8 mouse cellular contexts compared by ENCODE assay signal in genomic region chr15:80010182-80010558, GRCm38 (mm10). TPM values are rescaled to one million over a fixed set of nuclear protein-coding genes. Genes with fewer than 3 reads are reported as not detected.
DNase-seq lines count a peak whose midpoint lies in the region; ATAC-seq lines count a peak whose summit lies in the region.

No protein-coding gene starts in this region.

- WGBS in midbrain, embryonic 14.5 days = 24% methylated on average over 7 of the region's 7 CpGs
- 42% methylated on average over 7 of the region's 7 CpGs for WGBS in midbrain, embryonic 11.5 days

- peak; percentile 55 to 66 for DNase-seq in cerebellum, postnatal 14 days
- no peak for DNase-seq in cerebellum, postnatal 36 days
- peak; percentile 22 for DNase-seq in midbrain, embryonic 14.5 days
- no peak for DNase-seq in midbrain, embryonic 11.5 days (ENCODE audit: low spot score, missing footprints)
- DNase-seq in layer of hippocampus, adult 18-20 months (ENCODE audit: low spot score in 2 of 2) = peak; percentile 68 to 78
- DNase-seq in right cerebral cortex, postnatal 36 days (ENCODE audit: low spot score in 2 of 2) = peak; percentile 75 to 79
- no peak for DNase-seq in B cell, adult 2 months
- DNase-seq in urinary bladder, postnatal 14 days (ENCODE audit: low spot score) = no peak

- H3K9ac ChIP-seq in midbrain, embryonic 14.5 days (replicated peaks; ENCODE audit: low read length) = no peak overlapping the region
- H3K9ac ChIP-seq in midbrain, embryonic 11.5 days (ENCODE audit: low read length) = no peak overlapping the region

- no peaks in the 10 kb centered on the region for H3K9me3 ChIP-seq in midbrain, embryonic 14.5 days (ENCODE audit: control insufficient read depth, low read length)
- no peaks in the 10 kb centered on the region for H3K9me3 ChIP-seq in midbrain, embryonic 11.5 days (ENCODE audit: control insufficient read depth, low read length)

- no peak overlapping the region for H3K4me2 ChIP-seq in midbrain, embryonic 14.5 days (ENCODE audit: low read length)
- no peak overlapping the region for H3K4me2 ChIP-seq in midbrain, embryonic 11.5 days

- peaks cover 20% of the 10 kb centered on the region for H3K4me1 ChIP-seq in midbrain, embryonic 14.5 days (ENCODE audit: control insufficient read depth, insufficient read depth, low read length)
- H3K4me1 ChIP-seq in midbrain, embryonic 11.5 days (ENCODE audit: control insufficient read depth, insufficient read depth, low read length) = peaks cover 24% of the 10 kb centered on the region

- ATAC-seq in midbrain, embryonic 14.5 days (ENCODE audit: low FRiP score, low TSS enrichment) = no peak
- no peak for ATAC-seq in midbrain, embryonic 11.5 days (ENCODE audit: low FRiP score)

- no peak overlapping the region for H3K27ac ChIP-seq in midbrain, embryonic 14.5 days (replicated peaks; ENCODE audit: low read depth, low read length)
- H3K27ac ChIP-seq in midbrain, embryonic 11.5 days (ENCODE audit: low read depth, low read length) = no peak overlapping the region

- peaks cover 38% of the 10 kb centered on the region for H3K27me3 ChIP-seq in midbrain, embryonic 14.5 days (ENCODE audit: control insufficient read depth, insufficient read depth, low read length)
- H3K27me3 ChIP-seq in midbrain, embryonic 11.5 days (ENCODE audit: control insufficient read depth, insufficient read depth, low read length) = peaks cover 49% of the 10 kb centered on the region

- H3K36me3 ChIP-seq in midbrain, embryonic 14.5 days (ENCODE audit: control insufficient read depth, insufficient read depth, low read length) = no peaks in the 10 kb centered on the region
- H3K36me3 ChIP-seq in midbrain, embryonic 11.5 days (ENCODE audit: control insufficient read depth, insufficient read depth, low read length) = no peaks in the 10 kb centered on the region

- H3K4me3 ChIP-seq in midbrain, embryonic 14.5 days (replicated peaks; ENCODE audit: low read depth, low read length) = no peak overlapping the region
- H3K4me3 ChIP-seq in midbrain, embryonic 11.5 days (ENCODE audit: low read depth, low read length) = no peak overlapping the region

RNA-seq across cellular contexts. Expression of gene Pdgfb, which starts 4.6 kb away (rescaled TPM):
- polyA plus RNA-seq in midbrain, embryonic 14.5 days (2014; fragmentation: Nextera tagmentation; extraction: Ambion mirVana) = 4.7 and 5.1 TPM in 2 replicates
- 1.5 and 2.0 TPM in 2 replicates for polyA plus RNA-seq in midbrain, embryonic 11.5 days (2014; fragmentation: Nextera tagmentation; extraction: Ambion mirVana)
- total RNA-seq in layer of hippocampus, adult 18-20 months (2021) = 10 to 100 TPM; 28.2 to 30.4 TPM

RNA-seq across cellular contexts. Expression of gene Cbx7, which starts 39.3 kb away (rescaled TPM):
- polyA plus RNA-seq in midbrain, embryonic 14.5 days (2014; fragmentation: Nextera tagmentation; extraction: Ambion mirVana) = 4.4 TPM in 2 replicates
- 1.4 and 1.9 TPM in 2 replicates for polyA plus RNA-seq in midbrain, embryonic 11.5 days (2014; fragmentation: Nextera tagmentation; extraction: Ambion mirVana)
- 10 to 100 TPM; 62.3 to 62.7 TPM for total RNA-seq in layer of hippocampus, adult 18-20 months (2021)

Comparison
In these comparisons a context has a peak if more than half of its experiments do, and no peak if none do; other contexts are left out.
1. DNase-seq: peak in cerebellum, postnatal 14 days (2 of 2), midbrain, embryonic 14.5 days (single experiment), layer of hippocampus, adult 18-20 months (2 of 2) and right cerebral cortex, postnatal 36 days (2 of 2); none in cerebellum, postnatal 36 days (0 of 2), midbrain, embryonic 11.5 days (single experiment), B cell, adult 2 months (0 of 2) and urinary bladder, postnatal 14 days (single experiment).